Mouse (Mus musculus): ENCODE results near the gene Anpep.

DNA sequence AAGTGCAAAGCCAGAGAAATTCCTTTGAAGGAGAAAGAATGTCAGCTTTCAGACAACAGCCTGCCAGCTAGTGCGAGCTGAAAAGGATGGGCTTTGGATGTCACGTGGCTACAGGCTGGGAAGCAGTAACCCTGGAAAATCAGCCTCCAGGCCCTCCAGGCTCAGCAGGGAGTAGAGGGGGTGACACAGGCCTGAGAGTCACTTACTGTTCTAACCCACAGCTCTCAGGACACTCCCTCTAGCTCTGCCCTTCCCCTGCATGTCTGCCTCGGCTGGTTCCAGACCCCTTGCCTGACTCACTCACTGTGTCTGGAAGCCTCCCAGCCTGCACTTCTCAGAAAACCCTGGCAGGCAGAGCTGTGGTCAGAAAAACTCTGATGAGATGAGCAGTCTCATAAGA is 20.1 kb upstream of the Anpep start:
- no peak for TF ChIP-seq CTCF (IDR thresholded peaks at IDR 0.05; ENCODE audit: control insufficient read depth, insufficient read depth, low read length)
- TF ChIP-seq POLR2A (IDR thresholded peaks at IDR 0.05; ENCODE audit: borderline replicate concordance, control insufficient read depth, low read depth, low read length), result no peak

All from bone marrow, adult 2 months (tissue).